Mouse (Mus musculus) right cerebral cortex, postnatal 4 days (tissue): Measurements from ENCODE around the gene Rer1.
"Not testable (repeated sequence)": the region's sequence is repeated elsewhere in the genome, so short reads cannot be mapped to it uniquely, and the experiment has no call there.

Experiments
- DNase-seq: peaks from one replicate; pipeline ENCODE4 v3.0.0-alpha.2; 2022

Rer1 gene

DNA sequence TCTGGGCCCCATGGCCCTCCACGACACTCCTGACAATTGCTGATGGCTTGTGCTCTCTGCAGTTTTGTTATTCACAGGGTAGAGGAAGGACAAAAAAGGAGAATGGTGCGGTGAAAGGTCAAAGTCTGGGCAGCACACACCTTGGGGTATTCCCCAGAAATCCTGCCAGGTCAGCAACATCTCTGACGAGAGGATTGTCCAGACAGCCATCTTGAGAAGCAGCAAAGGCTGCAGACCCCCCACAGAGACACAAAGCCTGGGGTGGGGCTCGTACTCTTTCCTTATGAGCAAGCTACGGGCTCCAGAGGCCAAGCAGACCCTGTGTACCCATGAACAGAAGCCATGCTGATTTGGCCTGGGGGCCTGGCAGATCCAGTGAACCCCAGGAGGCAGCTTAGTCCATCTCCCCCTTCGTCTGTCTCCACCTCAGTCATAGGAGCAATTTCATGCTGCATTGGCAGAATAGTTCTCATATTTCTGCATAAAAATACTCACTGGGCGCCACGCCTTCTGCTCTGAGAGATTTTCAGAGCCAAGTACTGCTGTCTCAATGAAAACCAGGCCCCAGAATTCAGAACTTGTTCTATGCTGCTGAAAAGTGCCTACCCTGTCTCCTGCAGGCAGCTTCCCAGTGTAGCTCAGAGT is 27.7 kb upstream of the Rer1 start:
- DNase-seq = no peak

DNA sequence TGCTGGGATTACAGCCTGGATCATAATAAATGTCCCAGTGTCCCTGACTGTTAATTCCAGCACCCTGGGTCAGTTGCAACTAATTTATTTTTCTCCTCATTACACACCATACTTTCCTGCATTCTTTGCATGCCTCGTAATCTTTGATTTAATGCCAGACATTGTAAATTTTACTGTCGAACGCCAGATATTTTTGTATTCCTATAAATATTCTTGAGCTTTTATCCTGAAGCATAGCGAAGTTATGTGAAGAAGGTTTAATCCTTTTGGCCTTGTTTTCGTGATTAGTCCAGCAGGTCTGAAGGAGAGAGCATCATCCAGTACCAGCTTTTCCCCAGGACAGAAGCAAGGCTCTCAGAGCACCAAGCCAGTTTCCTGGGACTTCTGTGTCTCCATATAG is 23.3 kb upstream of the Rer1 start:
- no peak for DNase-seq

DNA sequence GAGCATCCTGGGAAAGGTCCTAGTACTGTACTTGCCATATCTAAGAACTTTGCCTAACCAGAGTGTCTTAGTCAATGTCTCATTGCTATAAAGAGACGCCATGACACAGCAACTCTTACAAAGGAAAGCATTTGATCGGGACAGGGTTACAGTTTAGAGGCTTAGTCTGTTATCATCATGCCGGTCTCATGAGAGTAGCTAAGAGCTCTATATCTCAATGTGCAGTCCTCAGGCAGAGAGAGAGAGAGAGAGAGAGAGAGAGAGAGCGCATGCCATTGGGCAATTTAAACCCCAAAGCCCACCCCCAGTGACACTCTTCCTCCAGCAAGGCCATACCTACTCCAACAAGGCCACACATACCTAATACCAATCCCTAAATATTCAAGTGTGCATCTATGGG is 21.7 kb upstream of the Rer1 start:
- DNase-seq = no peak

DNA sequence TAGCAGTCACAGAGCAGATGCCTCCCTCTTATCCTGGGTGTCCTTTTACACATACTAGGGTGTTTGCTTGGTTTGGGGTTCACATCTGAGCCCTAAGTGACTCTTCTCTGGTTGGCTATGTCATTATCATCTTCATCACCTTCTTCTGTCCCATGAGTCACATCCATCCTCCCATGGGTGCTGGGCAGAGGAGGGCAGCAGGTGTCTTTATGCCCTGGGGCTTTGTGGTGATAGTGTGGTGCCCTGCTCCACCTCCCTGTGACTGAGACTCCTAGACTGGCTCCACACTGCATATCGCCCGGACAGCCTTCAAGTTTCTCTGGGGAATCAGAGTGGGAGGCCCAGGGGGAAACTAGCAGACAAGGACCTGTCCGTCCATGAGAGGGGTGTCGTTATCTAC is 12.4 kb upstream of the Rer1 start:
- DNase-seq = no peak

- DNase-seq = no peak
Observed at GRCm38 (mm10) chr4:155097452-155097851, 11.3 kb upstream of the Rer1 start.

DNA sequence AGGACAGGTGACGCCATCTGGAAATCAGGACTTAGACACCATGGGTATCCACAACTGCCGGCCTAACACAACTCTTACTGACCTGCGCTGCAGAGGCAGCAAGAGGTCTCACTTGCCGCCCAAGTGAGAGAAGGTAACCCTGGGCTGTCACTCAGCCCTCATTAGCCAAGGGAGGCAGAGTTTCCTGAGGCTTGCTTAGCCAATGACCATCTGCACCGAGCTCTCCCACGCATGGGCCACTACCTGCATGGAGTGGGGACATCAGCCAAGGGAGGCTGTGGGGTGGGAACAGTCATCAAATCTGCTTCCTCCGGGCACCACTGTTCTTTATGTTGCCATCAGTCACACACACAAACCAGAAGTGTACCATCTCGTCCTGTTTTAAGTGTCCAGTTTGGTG is 9.8 kb upstream of the Rer1 start:
- no peak for DNase-seq

DNA sequence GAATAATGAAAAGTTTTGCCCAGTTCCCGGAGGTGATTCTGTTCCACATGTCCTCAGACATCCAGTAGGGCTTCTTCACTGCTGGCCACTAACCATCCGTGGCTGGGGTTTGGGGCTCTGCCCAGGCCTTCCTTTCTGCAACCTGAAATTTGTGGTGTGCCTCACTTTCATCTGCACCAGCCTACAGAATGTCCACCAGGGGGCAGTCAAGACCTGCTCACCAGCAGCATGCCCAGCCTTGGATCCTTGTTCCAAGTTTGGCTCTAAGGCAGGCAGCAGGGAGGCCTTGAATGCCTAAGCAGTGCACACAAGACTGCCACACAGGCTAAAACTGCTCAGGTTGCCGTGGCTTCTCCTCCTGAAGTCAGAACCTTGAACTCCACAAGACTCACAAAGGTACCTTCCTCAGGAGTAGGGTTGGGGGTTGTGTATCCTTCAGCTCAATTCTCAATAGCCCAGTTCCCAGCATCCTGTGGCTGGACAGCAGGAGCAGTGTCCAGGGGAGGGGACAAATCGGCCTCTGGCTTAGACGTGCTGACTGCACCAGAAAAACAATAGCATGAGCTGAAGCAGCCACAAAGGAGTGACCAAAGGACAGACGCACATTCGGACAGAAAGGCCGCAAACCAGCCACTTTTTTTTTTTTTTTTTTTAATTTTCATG is 9.2 kb upstream of the Rer1 start:
- DNase-seq = peak; percentile 89

DNA sequence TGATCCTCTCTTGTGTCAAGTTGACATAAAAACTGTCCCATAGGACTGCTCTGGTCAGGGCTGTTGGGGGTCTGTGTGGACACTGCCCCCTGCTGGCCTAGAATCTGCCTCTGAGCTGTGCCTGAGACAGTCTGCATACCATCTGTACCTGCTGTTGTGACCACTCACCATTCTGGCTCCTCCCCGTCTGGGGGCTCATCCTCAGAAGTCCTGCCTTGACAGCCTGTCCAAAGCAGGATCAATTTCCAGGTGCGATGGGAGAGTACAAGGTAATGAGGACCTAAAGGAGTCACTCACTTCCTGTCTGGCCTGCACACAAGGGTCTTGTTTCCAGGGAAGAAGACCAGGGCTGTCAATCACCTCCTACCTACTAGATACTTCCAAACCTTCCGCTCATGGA is 8.4 kb upstream of the Rer1 start:
- DNase-seq = peak; percentile 48

GRCm38 (mm10) chr4:155093431-155094149 is 7.4 kb upstream of the Rer1 start:
- DNase-seq = no peak

- no peak for DNase-seq
Observed at GRCm38 (mm10) chr4:155092718-155093430, 6.7 kb upstream of the Rer1 start.

DNA sequence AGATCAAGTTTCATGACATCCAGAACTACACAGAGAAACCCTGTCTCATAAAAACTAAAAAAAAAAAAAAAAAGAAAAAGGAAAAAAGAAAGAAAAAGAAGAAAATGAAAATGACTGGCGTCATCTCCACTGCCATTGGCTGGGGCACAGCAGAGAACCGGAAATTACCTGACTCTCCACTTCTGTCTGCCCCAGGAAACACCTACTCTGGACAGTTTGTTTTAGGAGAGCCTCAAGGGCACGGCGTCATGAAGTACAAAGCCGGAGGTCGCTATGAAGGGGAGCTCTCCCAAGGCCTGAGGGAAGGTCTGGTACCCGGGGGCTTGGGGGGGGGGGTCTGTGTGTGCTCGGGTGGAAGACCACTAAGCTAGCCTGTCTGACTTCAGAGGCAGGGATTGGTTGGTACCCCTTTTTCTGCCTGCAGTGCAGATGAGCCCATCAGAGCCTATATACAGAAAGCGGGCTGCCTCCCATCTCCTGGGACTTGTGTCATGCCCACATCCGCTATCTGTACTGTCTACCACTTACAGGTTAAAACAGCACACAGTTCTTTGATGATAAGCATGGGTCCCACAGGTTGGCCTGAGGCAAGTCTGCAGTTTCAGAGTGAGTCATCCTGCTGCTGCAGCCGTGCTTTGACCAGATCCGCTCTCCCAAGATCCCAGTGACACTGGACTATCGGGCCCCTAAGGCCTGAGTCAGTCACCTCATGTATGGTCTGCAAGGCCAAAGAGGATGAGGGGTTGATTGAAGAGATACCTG is 4.7 kb upstream of the Rer1 start:
- no peak for DNase-seq

GRCm38 (mm10) chr4:155090147-155090546 is 4.0 kb upstream of the Rer1 start:
- DNase-seq = no peak

- DNase-seq = no peak
Observed at GRCm38 (mm10) chr4:155089241-155089640, 3.1 kb upstream of the Rer1 start.

DNA sequence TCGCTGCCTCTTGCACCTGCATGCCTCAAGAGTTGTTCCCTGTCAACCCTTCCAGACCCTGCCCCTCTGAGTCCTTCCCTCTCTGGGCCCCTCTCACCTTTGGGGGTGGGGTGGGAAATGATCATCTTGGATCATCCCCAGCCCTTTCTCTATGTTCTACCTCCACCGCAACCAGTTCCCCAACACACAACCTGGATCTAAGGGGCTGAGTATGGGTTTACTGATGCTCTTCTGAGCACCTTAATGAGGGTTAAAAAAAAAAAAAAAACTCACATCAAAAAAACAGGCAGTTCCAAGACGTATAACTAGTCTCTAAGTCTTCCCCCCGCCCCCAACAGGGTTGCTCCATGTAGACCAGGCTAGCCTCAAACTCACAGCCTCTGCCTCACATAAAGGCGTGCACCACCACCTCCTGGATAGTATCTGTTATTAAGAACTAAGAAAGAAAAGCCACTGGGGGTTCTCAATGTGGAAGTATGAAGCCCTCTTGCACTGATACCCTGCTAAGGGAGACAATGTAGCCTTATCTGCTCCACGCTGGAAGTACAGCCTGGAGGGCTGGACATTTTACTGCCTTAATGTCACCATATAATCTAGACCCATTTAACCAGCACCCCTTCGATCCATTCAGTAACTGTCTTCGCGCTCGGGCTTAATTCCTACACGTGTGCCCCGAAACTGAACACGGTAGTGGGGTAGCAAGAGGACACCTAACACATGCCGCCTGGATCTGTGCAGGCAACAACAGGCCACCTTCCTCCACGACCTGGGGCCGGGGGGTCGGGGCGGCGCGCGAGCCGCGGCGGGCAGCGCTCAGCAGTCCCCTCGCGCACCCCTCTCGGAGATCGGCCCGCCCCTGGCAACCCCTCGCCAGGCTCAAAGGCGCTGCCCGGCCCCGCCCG is 725 bp downstream of the Rer1 start:
- no peak for DNase-seq

GRCm38 (mm10) chr4:155084351-155084750 is 1.8 kb downstream of the Rer1 start:
- no peak for DNase-seq

DNA sequence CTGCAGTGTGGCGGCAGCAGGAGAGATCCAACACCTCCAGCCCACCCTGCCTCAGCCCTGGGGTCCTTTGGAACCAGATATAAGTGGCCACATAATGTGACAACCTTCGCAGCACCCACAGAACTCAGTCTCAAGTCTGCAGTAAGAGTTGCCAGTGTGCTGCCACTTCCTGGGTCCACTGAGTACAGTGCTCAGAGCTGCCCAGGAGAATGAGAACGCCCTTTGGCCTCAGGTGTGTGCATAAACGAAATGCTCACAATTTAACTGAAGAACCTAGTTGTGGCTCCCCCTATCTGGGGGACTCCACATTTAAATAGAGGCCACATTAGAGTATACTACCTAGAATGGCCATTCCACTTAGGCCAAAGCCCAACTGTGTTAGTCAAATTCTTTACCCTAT is 2.6 kb downstream of the Rer1 start:
- no peak for DNase-seq

DNA sequence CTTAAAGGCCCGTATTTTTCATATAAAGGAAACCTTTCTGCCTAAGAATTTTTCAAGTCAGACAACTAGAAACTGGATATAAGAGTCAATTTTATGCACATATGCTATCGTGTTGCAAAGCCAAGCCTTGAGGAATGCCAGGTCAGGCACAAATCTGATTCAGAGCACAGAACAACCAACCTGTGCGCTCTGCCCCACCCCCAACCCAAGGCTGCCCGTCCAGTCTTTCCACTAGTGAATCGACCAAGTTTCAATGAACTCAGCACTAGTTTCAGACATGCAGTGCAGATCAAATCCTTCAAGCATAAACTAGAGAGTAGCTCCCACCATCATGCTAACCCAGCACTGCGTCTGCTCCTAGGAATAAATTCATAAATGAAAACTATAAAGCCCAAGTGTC is 6.5 kb downstream of the Rer1 start:
- no peak for DNase-seq

DNA sequence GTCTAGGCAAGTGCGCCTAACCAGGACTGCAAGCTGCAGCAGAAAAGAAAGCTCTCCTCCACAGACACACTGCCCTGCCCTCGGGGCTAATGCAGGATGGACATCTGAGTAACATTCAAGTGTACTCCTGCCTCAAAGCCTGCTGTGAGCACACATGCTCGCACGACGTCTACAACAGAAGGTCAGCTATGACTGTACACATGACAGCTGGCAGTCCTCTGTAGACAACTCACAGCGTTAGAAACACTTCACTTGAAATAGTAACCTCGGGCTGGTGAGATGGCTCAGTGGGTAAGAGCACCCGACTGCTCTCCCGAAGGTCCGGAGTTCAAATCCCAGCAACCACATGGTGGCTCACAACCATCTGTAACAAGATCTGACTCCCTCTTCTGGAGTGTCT is 7.4 kb downstream of the Rer1 start:
- DNase-seq = not testable (repeated sequence)

GRCm38 (mm10) chr4:155076677-155077076 is 9.5 kb downstream of the Rer1 start:
- no peak for DNase-seq

- DNase-seq = no peak
Observed at GRCm38 (mm10) chr4:155075813-155076212, 10.4 kb downstream of the Rer1 start.

DNA sequence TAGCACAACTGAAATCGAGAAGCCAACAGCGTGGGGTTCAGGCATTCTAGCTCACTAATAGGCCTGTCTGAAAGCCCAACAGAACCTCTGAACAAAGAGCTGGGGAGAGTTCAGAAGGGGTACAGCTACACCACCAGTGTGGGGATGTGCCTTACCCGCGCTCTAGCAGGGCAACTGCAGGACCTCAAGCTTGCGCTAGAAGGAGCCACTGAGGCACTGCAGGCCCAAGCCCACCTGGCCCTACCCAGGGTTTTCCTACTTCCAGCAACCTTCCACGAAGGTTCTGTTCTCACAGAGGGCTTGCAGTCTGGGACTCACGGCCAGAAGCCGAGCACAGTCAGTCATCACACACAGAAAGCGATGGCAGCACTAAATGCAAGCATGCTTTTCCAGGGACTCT is 11.0 kb downstream of the Rer1 start:
- no peak for DNase-seq

GRCm38 (mm10) chr4:155074418-155074817 is 11.8 kb downstream of the Rer1 start:
- no peak for DNase-seq
